Mouse (Mus musculus): ENCODE measurements around the gene Ccdc57. TPM values are rescaled to one million over a fixed set of nuclear protein-coding genes. Genes with fewer than 3 reads are reported as not detected.

Gene Ccdc57
- polyA plus RNA-seq, 1 experiment: 1.7 TPM

- WGBS: 95% methylated on average over 7 of the region's 7 CpGs
- no peak for DNase-seq
- TF ChIP-seq POLR2A (IDR thresholded peaks at IDR 0.05; ENCODE audit: control insufficient read depth, extremely low read depth, insufficient read depth, low read length, poor library complexity): no peak
- TF ChIP-seq CTCF (IDR thresholded peaks at IDR 0.05; ENCODE audit: borderline replicate concordance, control insufficient read depth, extremely low read depth, insufficient read depth, low read length, poor library complexity): no peak
- Histone ChIP-seq H3K36me3 (ENCODE audit: control insufficient read depth, insufficient read depth, low read length) (peaks cover 50% of the 10 kb centered on the region), H3K4me3 (ENCODE audit: control insufficient read depth, insufficient read depth, low read length) (no peak overlapping the region), H3K4me1 (replicated peaks; ENCODE audit: control insufficient read depth, insufficient read depth, low read length) (peaks cover 13% of the 10 kb centered on the region), H3K27me3 (ENCODE audit: control insufficient read depth, insufficient read depth, low read length) (no peaks in the 10 kb centered on the region), H3K27ac (ENCODE audit: control insufficient read depth, insufficient read depth, low read length) (no peak overlapping the region)
Measured at GRCm38 (mm10) chr11:120961594-120961993, 28.9 kb upstream of the Ccdc57 start.

- H3K36me3 ChIP-seq (ENCODE audit: control insufficient read depth, insufficient read depth, low read length): peaks cover 36% of the 10 kb centered on the region
- H3K27ac ChIP-seq (ENCODE audit: control insufficient read depth, insufficient read depth, low read length): no peak overlapping the region
- no peak for DNase-seq
- TF ChIP-seq POLR2A (IDR thresholded peaks at IDR 0.05; ENCODE audit: control insufficient read depth, extremely low read depth, insufficient read depth, low read length, poor library complexity): no peak
- no peak for TF ChIP-seq CTCF (IDR thresholded peaks at IDR 0.05; ENCODE audit: borderline replicate concordance, control insufficient read depth, extremely low read depth, insufficient read depth, low read length, poor library complexity)
- no peak overlapping the region for H3K4me3 ChIP-seq (ENCODE audit: control insufficient read depth, insufficient read depth, low read length)
- WGBS: 92% methylated on average over 1 of the region's 1 CpGs
- no peaks in the 10 kb centered on the region for H3K27me3 ChIP-seq (ENCODE audit: control insufficient read depth, insufficient read depth, low read length)
- peaks cover 13% of the 10 kb centered on the region for H3K4me1 ChIP-seq (replicated peaks; ENCODE audit: control insufficient read depth, insufficient read depth, low read length)
Measured at GRCm38 (mm10) chr11:120960248-120960647, 27.6 kb upstream of the Ccdc57 start.

- Histone ChIP-seq H3K4me1 (replicated peaks; ENCODE audit: control insufficient read depth, insufficient read depth, low read length) (peaks cover 13% of the 10 kb centered on the region), H3K27ac (ENCODE audit: control insufficient read depth, insufficient read depth, low read length) (no peak overlapping the region), H3K27me3 (ENCODE audit: control insufficient read depth, insufficient read depth, low read length) (no peaks in the 10 kb centered on the region), H3K4me3 (ENCODE audit: control insufficient read depth, insufficient read depth, low read length) (no peak overlapping the region), H3K36me3 (ENCODE audit: control insufficient read depth, insufficient read depth, low read length) (peaks cover 29% of the 10 kb centered on the region)
- 76% methylated on average over 3 of the region's 3 CpGs for whole genome bisulfite sequencing
- TF ChIP-seq POLR2A (IDR thresholded peaks at IDR 0.05; ENCODE audit: control insufficient read depth, extremely low read depth, insufficient read depth, low read length, poor library complexity) (no peak), CTCF (IDR thresholded peaks at IDR 0.05; ENCODE audit: borderline replicate concordance, control insufficient read depth, extremely low read depth, insufficient read depth, low read length, poor library complexity) (no peak)
- no peak for DNase-seq
Measured at GRCm38 (mm10) chr11:120959564-120959963, 26.9 kb upstream of the Ccdc57 start.

GRCm38 (mm10) chr11:120959066-120959465 is 26.4 kb upstream of the Ccdc57 start:
- Histone ChIP-seq H3K36me3 (ENCODE audit: control insufficient read depth, insufficient read depth, low read length) (peaks cover 24% of the 10 kb centered on the region), H3K4me1 (replicated peaks; ENCODE audit: control insufficient read depth, insufficient read depth, low read length) (peaks cover 13% of the 10 kb centered on the region), H3K4me3 (ENCODE audit: control insufficient read depth, insufficient read depth, low read length) (no peak overlapping the region), H3K27me3 (ENCODE audit: control insufficient read depth, insufficient read depth, low read length) (no peaks in the 10 kb centered on the region), H3K27ac (ENCODE audit: control insufficient read depth, insufficient read depth, low read length) (no peak overlapping the region)
- TF ChIP-seq CTCF (IDR thresholded peaks at IDR 0.05; ENCODE audit: borderline replicate concordance, control insufficient read depth, extremely low read depth, insufficient read depth, low read length, poor library complexity) (no peak), POLR2A (IDR thresholded peaks at IDR 0.05; ENCODE audit: control insufficient read depth, extremely low read depth, insufficient read depth, low read length, poor library complexity) (no peak)
- no peak for DNase-seq
- 96% methylated on average over 18 of the region's 18 CpGs for WGBS

GRCm38 (mm10) chr11:120957731-120958257 is 25.1 kb upstream of the Ccdc57 start:
- no peak for TF ChIP-seq CTCF (IDR thresholded peaks at IDR 0.05; ENCODE audit: borderline replicate concordance, control insufficient read depth, extremely low read depth, insufficient read depth, low read length, poor library complexity)
- TF ChIP-seq POLR2A (IDR thresholded peaks at IDR 0.05; ENCODE audit: control insufficient read depth, extremely low read depth, insufficient read depth, low read length, poor library complexity): no peak
- Histone ChIP-seq H3K36me3 (ENCODE audit: control insufficient read depth, insufficient read depth, low read length) (peaks cover 13% of the 10 kb centered on the region), H3K27ac (ENCODE audit: control insufficient read depth, insufficient read depth, low read length) (no peak overlapping the region), H3K27me3 (ENCODE audit: control insufficient read depth, insufficient read depth, low read length) (no peaks in the 10 kb centered on the region), H3K4me1 (replicated peaks; ENCODE audit: control insufficient read depth, insufficient read depth, low read length) (peaks cover 13% of the 10 kb centered on the region), H3K4me3 (ENCODE audit: control insufficient read depth, insufficient read depth, low read length) (no peak overlapping the region)
- no peak for DNase-seq
- 73% methylated on average over 15 of the region's 15 CpGs for WGBS

- Histone ChIP-seq H3K4me3 (ENCODE audit: control insufficient read depth, insufficient read depth, low read length) (no peak overlapping the region), H3K27ac (ENCODE audit: control insufficient read depth, insufficient read depth, low read length) (no peak overlapping the region), H3K27me3 (ENCODE audit: control insufficient read depth, insufficient read depth, low read length) (no peaks in the 10 kb centered on the region), H3K4me1 (replicated peaks; ENCODE audit: control insufficient read depth, insufficient read depth, low read length) (peaks cover 13% of the 10 kb centered on the region), H3K36me3 (ENCODE audit: control insufficient read depth, insufficient read depth, low read length) (peaks cover 7% of the 10 kb centered on the region)
- 74% methylated on average over 8 of the region's 8 CpGs for WGBS
- no peak for DNase-seq
- no peak for TF ChIP-seq CTCF (IDR thresholded peaks at IDR 0.05; ENCODE audit: borderline replicate concordance, control insufficient read depth, extremely low read depth, insufficient read depth, low read length, poor library complexity)
- no peak for TF ChIP-seq POLR2A (IDR thresholded peaks at IDR 0.05; ENCODE audit: control insufficient read depth, extremely low read depth, insufficient read depth, low read length, poor library complexity)
Measured at GRCm38 (mm10) chr11:120957052-120957451, 24.4 kb upstream of the Ccdc57 start.

- 98% methylated on average over 8 of the region's 8 CpGs for WGBS
- DNase-seq: no peak
- H3K4me1 ChIP-seq (replicated peaks; ENCODE audit: control insufficient read depth, insufficient read depth, low read length): peaks cover 18% of the 10 kb centered on the region
- no peaks in the 10 kb centered on the region for H3K36me3 ChIP-seq (ENCODE audit: control insufficient read depth, insufficient read depth, low read length)
- no peaks in the 10 kb centered on the region for H3K27me3 ChIP-seq (ENCODE audit: control insufficient read depth, insufficient read depth, low read length)
- H3K27ac ChIP-seq (ENCODE audit: control insufficient read depth, insufficient read depth, low read length): no peak overlapping the region
- TF ChIP-seq CTCF (IDR thresholded peaks at IDR 0.05; ENCODE audit: borderline replicate concordance, control insufficient read depth, extremely low read depth, insufficient read depth, low read length, poor library complexity) (no peak), POLR2A (IDR thresholded peaks at IDR 0.05; ENCODE audit: control insufficient read depth, extremely low read depth, insufficient read depth, low read length, poor library complexity) (no peak)
- no peak overlapping the region for H3K4me3 ChIP-seq (ENCODE audit: control insufficient read depth, insufficient read depth, low read length)
Measured at GRCm38 (mm10) chr11:120955701-120956100, 23.0 kb upstream of the Ccdc57 start.

Data from thymus, adult 2 months (tissue).